Mouse (Mus musculus) ovary, postnatal 10 days (tissue): ENCODE results near the gene Zmym4.

Experiments
- DNase-seq: peaks from one replicate; pipeline ENCODE4 v3.0.0; 2022; ENCODE audit warnings: low spot score

Zmym4 gene

DNA sequence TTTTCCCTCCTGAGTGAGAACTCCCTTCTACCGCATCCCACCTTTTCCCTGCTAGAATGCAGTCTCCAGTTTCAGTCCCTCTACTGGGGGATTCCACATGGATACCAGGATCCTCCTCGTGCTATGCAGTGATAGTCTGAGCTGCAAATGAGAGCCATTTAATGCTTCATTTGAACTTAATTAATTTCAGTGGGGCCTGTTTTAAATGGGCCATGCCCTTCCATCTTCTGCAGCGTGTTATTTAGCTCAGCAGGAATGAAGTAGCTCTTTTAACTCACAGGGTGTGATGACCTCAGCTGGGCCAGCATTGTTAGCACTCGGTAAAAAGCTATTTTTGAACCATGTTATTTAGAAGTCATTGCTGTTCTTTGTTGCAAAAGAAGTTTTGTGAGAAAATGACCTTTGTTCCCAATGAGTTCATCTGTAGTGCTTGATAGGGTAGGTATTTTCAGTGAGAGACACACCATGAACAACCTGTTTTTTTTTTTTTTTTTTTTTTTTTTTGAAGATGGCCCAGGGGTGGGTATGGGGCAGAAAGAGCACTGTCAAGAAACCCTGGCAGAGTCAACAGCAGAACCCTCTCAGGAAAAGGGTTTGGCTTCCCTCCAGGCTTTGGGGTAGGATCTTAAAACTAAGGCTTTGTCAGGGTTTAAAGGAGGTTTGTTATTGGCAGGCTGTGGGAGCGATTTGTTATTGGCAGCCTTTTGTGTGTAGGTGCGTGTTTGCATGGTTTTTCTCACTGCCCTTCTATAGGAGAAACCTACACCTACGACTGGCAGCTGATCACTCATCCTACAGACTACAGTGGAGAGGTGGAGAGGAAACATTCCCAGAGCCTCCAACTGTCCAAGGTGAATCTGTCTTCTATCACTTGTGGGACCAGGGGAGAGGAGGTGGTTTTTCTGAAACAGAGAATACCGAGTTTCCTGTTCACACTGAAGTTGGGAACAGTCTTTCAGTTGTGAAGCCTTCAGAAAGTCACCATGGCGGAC is 144.7 kb downstream of the Zmym4 start:
- no peak for DNase-seq

- no peak for DNase-seq
Observed at GRCm38 (mm10) chr4:126814854-126815253, 153.1 kb downstream of the Zmym4 start.

- no peak for DNase-seq
Observed at GRCm38 (mm10) chr4:126813212-126813611, 154.7 kb downstream of the Zmym4 start.
